ENCODE assay signal across 13 mouse cellular contexts in genomic region chr2:178263055-178263454, GRCm38 (mm10).
"Had no signal": no experiment of that assay in that cellular context is flagged by ENCODE, and none has a peak within 500 bp of the region (broad histone marks: within the 10 kb centered on the region; RNA-seq: fewer than 3 reads in every experiment).

No protein-coding gene starts in this region.

- H3K36me3 ChIP-seq: kidney, embryonic 15.5 days; limb, embryonic 13.5 days had no signal

- H3K27me3 ChIP-seq: kidney, embryonic 15.5 days; limb, embryonic 13.5 days; neural tube, embryonic 15.5 days had no signal

- H3K4me1 ChIP-seq: kidney, embryonic 15.5 days; limb, embryonic 13.5 days had no signal

- H3K27ac ChIP-seq: kidney, embryonic 15.5 days; limb, embryonic 13.5 days; liver, embryonic 14.5 days; neural tube, embryonic 15.5 days had no signal

- H3K9ac ChIP-seq: kidney, embryonic 15.5 days; limb, embryonic 13.5 days; liver, embryonic 14.5 days; neural tube, embryonic 15.5 days had no signal

- ATAC-seq: intestine, embryonic 16.5 days had no signal

- H3K4me2 ChIP-seq: kidney, embryonic 15.5 days; limb, embryonic 13.5 days; neural tube, embryonic 15.5 days had no signal

- H3K4me3 ChIP-seq: kidney, embryonic 15.5 days; limb, embryonic 13.5 days; myocyte; neural tube, embryonic 15.5 days had no signal

- DNase-seq: kidney, adult 2 months; kidney, postnatal 14 days; lung, adult 18-20 months; midbrain, embryonic 14.5 days; spleen, adult 18-20 months; thymus, adult 18-20 months; thymus, postnatal 14 days had no signal

- H3K9me3 ChIP-seq: kidney, embryonic 15.5 days; limb, embryonic 13.5 days; neural tube, embryonic 15.5 days had no signal
